Mouse (Mus musculus): ENCODE results near the gene Gstt4. TPM values are rescaled to one million over a fixed set of nuclear protein-coding genes. Genes with fewer than 3 reads are reported as not detected.

The Gstt4 gene
- polyA plus RNA-seq, 1 experiment from 2014 or later, result not detected

DNA sequence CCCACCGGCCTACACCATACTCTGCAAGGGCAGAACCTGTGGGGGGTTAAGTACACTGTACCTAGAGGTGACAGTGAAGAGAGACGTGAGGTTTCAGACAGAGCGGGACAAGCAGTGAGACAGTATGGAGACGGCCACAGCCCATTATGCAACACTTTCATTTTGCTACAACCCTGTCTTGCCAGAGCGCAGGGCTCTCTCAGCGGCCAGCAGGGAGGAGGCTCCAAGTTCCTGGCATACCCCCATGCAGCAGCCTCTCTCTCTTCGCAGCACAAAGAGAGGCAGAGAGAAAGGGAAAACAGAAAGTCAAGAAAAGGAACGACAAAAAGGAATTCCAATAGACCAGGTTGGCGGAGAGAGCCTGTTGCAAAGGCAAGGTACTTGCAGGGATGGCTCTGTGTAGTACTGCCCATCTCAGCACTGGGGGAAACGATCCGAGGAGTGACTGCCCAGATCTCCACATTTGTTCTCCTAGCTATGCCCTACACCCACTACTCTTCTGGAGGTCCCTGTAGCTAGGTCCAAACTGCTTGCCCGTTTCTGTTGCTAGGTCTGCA, 24.6 kb downstream of the Gstt4 start:
- ATAC-seq, result peak; percentile 48
- 2% methylated on average over 12 of the region's 12 CpGs for WGBS (ENCODE audit: insufficient replicate concordance)
- Histone ChIP-seq H3K27me3 (ENCODE audit: insufficient read depth, low read length) (no peaks in the 10 kb centered on the region), H3K9me3 (ENCODE audit: low read length) (no peaks in the 10 kb centered on the region), H3K9ac (replicated peaks) (peak overlapping the region; percentile 62), H3K4me3 (ENCODE audit: low read depth, low read length) (peak overlapping the region; percentile 44), H3K4me2 (ENCODE audit: low read depth, low read length) (peak overlapping the region; percentile 78), H3K4me1 (ENCODE audit: insufficient read depth) (peaks cover 13% of the 10 kb centered on the region), H3K36me3 (replicated peaks; ENCODE audit: insufficient read depth, low read length) (no peaks in the 10 kb centered on the region), H3K27ac (ENCODE audit: low read depth) (peak overlapping the region; percentile 55; the same call in 1 of the 2 replicates)
- DNase-seq, result peak; percentile 43
- TF ChIP-seq EP300 (IDR thresholded peaks at IDR 0.05; ENCODE audit: low read depth), result no peak
- no peak for TF ChIP-seq CTCF (IDR thresholded peaks at IDR 0.05; ENCODE audit: low read depth)

DNA sequence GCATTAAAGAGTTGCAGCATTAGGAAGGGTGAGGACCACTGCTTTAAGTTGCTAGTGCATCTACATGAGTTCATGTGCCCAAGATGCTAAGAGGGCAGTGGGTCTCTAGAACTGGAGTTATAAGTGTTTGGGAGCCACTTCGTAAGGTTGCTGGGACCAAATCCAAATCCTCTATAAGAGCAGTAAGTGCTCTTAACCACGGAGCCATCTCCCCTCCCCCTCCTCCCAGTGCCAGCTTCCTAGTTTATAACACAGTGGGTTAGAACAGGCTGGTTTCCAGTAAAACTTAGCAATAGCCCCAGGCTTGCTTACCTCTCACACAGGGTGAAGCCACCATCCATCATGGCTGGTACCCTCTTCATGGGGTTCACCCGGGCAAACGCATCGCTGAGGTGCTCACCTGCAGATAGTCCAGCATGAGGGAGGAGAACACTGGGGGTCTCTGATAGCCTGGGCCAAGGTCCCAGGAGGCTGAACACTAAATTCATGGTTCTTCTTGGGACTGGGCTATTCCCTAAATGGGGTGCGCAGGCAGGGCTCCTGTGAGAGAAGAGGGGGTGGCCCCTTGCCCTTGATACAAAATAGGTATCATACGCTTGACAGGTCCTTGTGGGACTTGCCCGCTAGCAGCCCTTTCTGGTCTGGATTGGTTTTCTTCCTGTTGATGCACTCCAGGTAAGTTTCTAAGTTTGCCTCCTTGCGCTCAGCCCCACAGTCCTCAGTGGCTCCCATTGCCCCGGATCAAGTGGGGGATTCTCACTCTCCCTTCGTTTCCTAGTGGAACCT, 25.4 kb downstream of the Gstt4 start:
- ATAC-seq, result no peak
- peak overlapping the region; percentile 78 for H3K4me2 ChIP-seq (ENCODE audit: low read depth, low read length)
- no peaks in the 10 kb centered on the region for H3K27me3 ChIP-seq (ENCODE audit: insufficient read depth, low read length)
- H3K27ac ChIP-seq (ENCODE audit: low read depth), result peak overlapping the region; percentile 55
- H3K4me3 ChIP-seq (ENCODE audit: low read depth, low read length), result peak overlapping the region; percentile 44
- H3K9ac ChIP-seq (replicated peaks), result peak overlapping the region; percentile 62
- H3K9me3 ChIP-seq (ENCODE audit: low read length), result no peaks in the 10 kb centered on the region
- peaks cover 15% of the 10 kb centered on the region for H3K4me1 ChIP-seq (ENCODE audit: insufficient read depth)
- DNase-seq, result no peak
- no peak for TF ChIP-seq CTCF (IDR thresholded peaks at IDR 0.05; ENCODE audit: low read depth)
- TF ChIP-seq EP300 (IDR thresholded peaks at IDR 0.05; ENCODE audit: low read depth), result no peak
- 38% methylated on average over 11 of the region's 11 CpGs for WGBS (ENCODE audit: insufficient replicate concordance)
- H3K36me3 ChIP-seq (replicated peaks; ENCODE audit: insufficient read depth, low read length), result no peaks in the 10 kb centered on the region

GRCm38 (mm10) chr10:75794880-75795279, 27.5 kb downstream of the Gstt4 start:
- TF ChIP-seq CTCF (IDR thresholded peaks at IDR 0.05; ENCODE audit: low read depth) (no peak), EP300 (IDR thresholded peaks at IDR 0.05; ENCODE audit: low read depth) (peak; percentile 42; the same call in 1 of the 2 replicates)
- Histone ChIP-seq H3K36me3 (replicated peaks; ENCODE audit: insufficient read depth, low read length) (no peaks in the 10 kb centered on the region), H3K4me3 (ENCODE audit: low read depth, low read length) (0 out of 2 replicates have a peak overlapping the region, but pooled peaks have one; percentile 7), H3K27me3 (ENCODE audit: insufficient read depth, low read length) (no peaks in the 10 kb centered on the region), H3K27ac (ENCODE audit: low read depth) (peak overlapping the region; percentile 77), H3K9me3 (ENCODE audit: low read length) (no peaks in the 10 kb centered on the region), H3K4me2 (ENCODE audit: low read depth, low read length) (peak overlapping the region; percentile 51), H3K4me1 (ENCODE audit: insufficient read depth) (peaks cover 15% of the 10 kb centered on the region), H3K9ac (replicated peaks) (0 out of 2 replicates have a peak overlapping the region, but pooled peaks have one; percentile 18)
- peak; percentile 45 for ATAC-seq
- no peak for DNase-seq
- WGBS (ENCODE audit: insufficient replicate concordance), result 10% methylated on average over 3 of the region's 3 CpGs

- TF ChIP-seq CTCF (IDR thresholded peaks at IDR 0.05; ENCODE audit: low read depth) (peak; percentile 53), EP300 (IDR thresholded peaks at IDR 0.05; ENCODE audit: low read depth) (no peak)
- H3K9ac ChIP-seq (replicated peaks), result no peak overlapping the region
- H3K4me2 ChIP-seq (ENCODE audit: low read depth, low read length), result no peak overlapping the region
- ATAC-seq, result peak; percentile 28
- 12% methylated on average over 7 of the region's 7 CpGs for WGBS (ENCODE audit: insufficient replicate concordance)
- H3K4me3 ChIP-seq (ENCODE audit: low read depth, low read length), result no peak overlapping the region
- no peaks in the 10 kb centered on the region for H3K27me3 ChIP-seq (ENCODE audit: insufficient read depth, low read length)
- H3K4me1 ChIP-seq (ENCODE audit: insufficient read depth), result peaks cover 3% of the 10 kb centered on the region; the same call in 1 of the 2 replicates
- peak overlapping the region; percentile 76 for H3K27ac ChIP-seq (ENCODE audit: low read depth)
- no peaks in the 10 kb centered on the region for H3K9me3 ChIP-seq (ENCODE audit: low read length)
- H3K36me3 ChIP-seq (replicated peaks; ENCODE audit: insufficient read depth, low read length), result no peaks in the 10 kb centered on the region
- DNase-seq, result no peak
These were observed 31.6 kb downstream of the Gstt4 start for GRCm38 (mm10) chr10:75790773-75791172.

- Histone ChIP-seq H3K4me1 (ENCODE audit: insufficient read depth) (peaks cover 9% of the 10 kb centered on the region), H3K27ac (ENCODE audit: low read depth) (peak overlapping the region; percentile 76), H3K4me2 (ENCODE audit: low read depth, low read length) (no peak overlapping the region), H3K9me3 (ENCODE audit: low read length) (no peaks in the 10 kb centered on the region), H3K9ac (replicated peaks) (no peak overlapping the region), H3K36me3 (replicated peaks; ENCODE audit: insufficient read depth, low read length) (no peaks in the 10 kb centered on the region), H3K4me3 (ENCODE audit: low read depth, low read length) (no peak overlapping the region), H3K27me3 (ENCODE audit: insufficient read depth, low read length) (no peaks in the 10 kb centered on the region)
- DNase-seq, result peak; percentile 48
- TF ChIP-seq EP300 (IDR thresholded peaks at IDR 0.05; ENCODE audit: low read depth) (no peak), CTCF (IDR thresholded peaks at IDR 0.05; ENCODE audit: low read depth) (no peak)
- WGBS (ENCODE audit: insufficient replicate concordance), result 54% methylated on average over 5 of the region's 5 CpGs
- peak; percentile 97 for ATAC-seq
These were observed 32.5 kb downstream of the Gstt4 start for GRCm38 (mm10) chr10:75789841-75790240.

- no peak overlapping the region for H3K4me2 ChIP-seq (ENCODE audit: low read depth, low read length)
- H3K27me3 ChIP-seq (ENCODE audit: insufficient read depth, low read length), result no peaks in the 10 kb centered on the region
- 63% methylated on average over 6 of the region's 6 CpGs for WGBS (ENCODE audit: insufficient replicate concordance)
- H3K9me3 ChIP-seq (ENCODE audit: low read length), result no peaks in the 10 kb centered on the region
- H3K4me3 ChIP-seq (ENCODE audit: low read depth, low read length), result no peak overlapping the region
- DNase-seq, result no peak
- H3K4me1 ChIP-seq (ENCODE audit: insufficient read depth), result peaks cover 10% of the 10 kb centered on the region
- H3K27ac ChIP-seq (ENCODE audit: low read depth), result peak overlapping the region; percentile 66
- ATAC-seq, result no peak
- H3K9ac ChIP-seq (replicated peaks), result no peak overlapping the region
- no peaks in the 10 kb centered on the region for H3K36me3 ChIP-seq (replicated peaks; ENCODE audit: insufficient read depth, low read length)
- TF ChIP-seq CTCF (IDR thresholded peaks at IDR 0.05; ENCODE audit: low read depth), result no peak
- TF ChIP-seq EP300 (IDR thresholded peaks at IDR 0.05; ENCODE audit: low read depth), result no peak
These were observed 33.1 kb downstream of the Gstt4 start for GRCm38 (mm10) chr10:75789081-75789735.

Data from liver, postnatal 0 days (tissue).